Mouse (Mus musculus) lung, embryonic 14.5 days (tissue): Measurements from ENCODE around the gene Zfp319. TPM values are rescaled to one million over a fixed set of nuclear protein-coding genes. Genes with fewer than 3 reads are reported as not detected.

Source experiments
- ATAC-seq: fragments of 200-750 bp; cut with Nextera tagmentation; 2 replicates; pipeline ENCODE4 v1.8.0; 2017; ENCODE audit warnings: mild to moderate bottlenecking, moderate TSS enrichment, moderate library complexity; ENCODE audit not compliant: insufficient read depth
- DNase-seq: peaks from one replicate; pipeline ENCODE4 v3.0.0-alpha.2; 2015
- H3K27ac ChIP-seq: fragments of 300-500 bp; sonication (generic); 2 replicates; pipeline ENCODE4 v1.5.1; 2014; ENCODE audit warnings: low read depth, mild to moderate bottlenecking, moderate library complexity
- H3K27me3 ChIP-seq: fragments of 300-500 bp; sonication (generic); 2 replicates; pipeline ENCODE4 v1.6.1; 2014; ENCODE audit warnings: low read length, control low read depth; ENCODE audit not compliant: insufficient read depth
- H3K36me3 ChIP-seq: fragments of 300-500 bp; sonication (generic); 2 replicates; pipeline ENCODE4 v1.6.1; 2014; ENCODE audit warnings: control low read depth; ENCODE audit not compliant: insufficient read depth
- H3K4me1 ChIP-seq: fragments of 300-500 bp; sonication (generic); 2 replicates; pipeline ENCODE4 v1.6.1; 2014; ENCODE audit warnings: antibody characterized with exemption, control low read depth; ENCODE audit not compliant: insufficient read depth
- H3K4me2 ChIP-seq: fragments of 300-500 bp; sonication (generic); 2 replicates; pipeline ENCODE4 v1.6.1; 2014; ENCODE audit warnings: mild to moderate bottlenecking
- H3K4me3 ChIP-seq: fragments of 300-500 bp; sonication (generic); 2 replicates; pipeline ENCODE4 v1.5.1; 2014; ENCODE audit warnings: low read depth, low read length
- H3K9ac ChIP-seq: fragments of 300-500 bp; sonication (generic); 2 replicates; pipeline ENCODE4 v1.6.1; 2014
- H3K9me3 ChIP-seq: fragments of 300-500 bp; sonication (generic); 2 replicates; pipeline ENCODE4 v1.6.1; 2016; ENCODE audit warnings: low read depth, low read length, control low read depth
- CTCF ChIP-seq: IDR thresholded peaks from 2 replicates; pipeline ENCODE4 v1.5.1; 2016; ENCODE audit warnings: antibody characterized with exemption, low read depth
- WGBS: fragments of 180-500 bp; shearing (Covaris S2); extraction: QIAGEN DNeasy Blood & Tissue Kit; methylation state at CpG from one replicate; pipeline ENCODE4 v1.1.7; 2014; 5-methylcytosine and 5-hydroxymethylcytosine counted together
- polyA plus RNA-seq: library from polyadenylated mRNA; unstranded; fragments of >200 nt; fragmentation: Nextera tagmentation; extraction: Ambion mirVana; gene quantifications from 2 replicates; pipeline ENCODE4 v1.2.1, GENCODE M21; 2014

Gene Zfp319
- polyA plus RNA-seq, 1 experiment from 2014 or later = 10.9 TPM

GRCm38 (mm10) chr8:95360181-95361015 is 28.6 kb upstream of the Zfp319 start:
- ATAC-seq (no peak), DNase-seq (no peak)
- no peak overlapping the region for H3K4me2 ChIP-seq
- WGBS = 27% methylated on average over 7 of the region's 7 CpGs
- no peaks in the 10 kb centered on the region for H3K27me3 ChIP-seq
- H3K4me1 ChIP-seq = peaks cover 22% of the 10 kb centered on the region
- H3K4me3 ChIP-seq = no peak overlapping the region
- no peaks in the 10 kb centered on the region for H3K36me3 ChIP-seq
- no peak for TF ChIP-seq CTCF
- no peaks in the 10 kb centered on the region; the same call in 1 of the 2 replicates for H3K9me3 ChIP-seq
- peak overlapping the region; percentile 82 for H3K27ac ChIP-seq
- peak overlapping the region; percentile 29; the same call in 1 of the 2 replicates for H3K9ac ChIP-seq

- no peak overlapping the region for H3K9ac ChIP-seq
- no peaks in the 10 kb centered on the region for H3K36me3 ChIP-seq
- 0 out of 2 replicates have a peak, but pooled peaks cover 2% of the 10 kb centered on the region for H3K27me3 ChIP-seq
- ATAC-seq (peak; percentile 53), DNase-seq (peak; percentile 43)
- H3K9me3 ChIP-seq = no peaks in the 10 kb centered on the region; the same call in 1 of the 2 replicates
- WGBS = 12% methylated on average over 8 of the region's 8 CpGs
- H3K4me3 ChIP-seq = no peak overlapping the region
- peak overlapping the region; percentile 75 for H3K27ac ChIP-seq
- no peak overlapping the region for H3K4me2 ChIP-seq
- TF ChIP-seq CTCF = no peak
- peaks cover 26% of the 10 kb centered on the region for H3K4me1 ChIP-seq
These were observed 27.0 kb upstream of the Zfp319 start for GRCm38 (mm10) chr8:95358550-95359411.

GRCm38 (mm10) chr8:95354606-95355005 is 22.9 kb upstream of the Zfp319 start:
- DNase-seq (no peak), ATAC-seq (no peak)
- Histone ChIP-seq H3K9ac (no peak overlapping the region), H3K4me3 (no peak overlapping the region), H3K4me1 (peaks cover 17% of the 10 kb centered on the region), H3K27me3 (peaks cover 9% of the 10 kb centered on the region; the same call in 1 of the 2 replicates), H3K27ac (no peak overlapping the region), H3K9me3 (no peaks in the 10 kb centered on the region), H3K4me2 (peak overlapping the region; percentile 96; the same call in 1 of the 2 replicates), H3K36me3 (no peaks in the 10 kb centered on the region)
- 88% methylated on average over 2 of the region's 2 CpGs for WGBS
- no peak for TF ChIP-seq CTCF

- DNase-seq (peak; percentile 70), ATAC-seq (peak; percentile 33)
- Histone ChIP-seq H3K27ac (peak overlapping the region; percentile 82), H3K27me3 (peaks cover 9% of the 10 kb centered on the region; the same call in 1 of the 2 replicates), H3K4me1 (peaks cover 12% of the 10 kb centered on the region), H3K36me3 (no peaks in the 10 kb centered on the region), H3K4me2 (peak overlapping the region; percentile 96), H3K9me3 (no peaks in the 10 kb centered on the region), H3K9ac (peak overlapping the region; percentile 72), H3K4me3 (peak overlapping the region; percentile 68)
- no peak for TF ChIP-seq CTCF
- WGBS = 2% methylated on average over 62 of the region's 62 CpGs
These were observed 21.4 kb upstream of the Zfp319 start for GRCm38 (mm10) chr8:95352871-95353866.

GRCm38 (mm10) chr8:95352151-95352870 is 20.6 kb upstream of the Zfp319 start, which contains the start of gene Mmp15:
Gene Mmp15 (plus strand): TSS chr8:95352268.
- Histone ChIP-seq H3K4me1 (peaks cover 12% of the 10 kb centered on the region), H3K27me3 (peaks cover 9% of the 10 kb centered on the region; the same call in 1 of the 2 replicates), H3K9ac (peak within 1 kb of the TSS; percentile 72), H3K36me3 (no peaks in the 10 kb centered on the region), H3K4me3 (peak within 1 kb of the TSS; percentile 68), H3K9me3 (no peaks in the 10 kb centered on the region), H3K4me2 (peak within 1 kb of the TSS; percentile 96), H3K27ac (peak within 1 kb of the TSS; percentile 82)
- ATAC-seq (peak; percentile 84), DNase-seq (peak; percentile 87)
- WGBS = under 1% methylated on average over 80 of the region's 80 CpGs
- TF ChIP-seq CTCF = no peak
